Mouse (Mus musculus) liver (tissue): Measurements from ENCODE around the gene Plekha1.

Experiments used
- DNase-seq: peaks from one replicate; pipeline ENCODE4 v3.0.0-alpha.2; 2020; ENCODE audit warnings: mixed read lengths

Plekha1 gene

GRCm38 (mm10) chr7:130959868-130960267, 94.3 kb downstream of the Plekha1 start:
- DNase-seq = no peak

DNA sequence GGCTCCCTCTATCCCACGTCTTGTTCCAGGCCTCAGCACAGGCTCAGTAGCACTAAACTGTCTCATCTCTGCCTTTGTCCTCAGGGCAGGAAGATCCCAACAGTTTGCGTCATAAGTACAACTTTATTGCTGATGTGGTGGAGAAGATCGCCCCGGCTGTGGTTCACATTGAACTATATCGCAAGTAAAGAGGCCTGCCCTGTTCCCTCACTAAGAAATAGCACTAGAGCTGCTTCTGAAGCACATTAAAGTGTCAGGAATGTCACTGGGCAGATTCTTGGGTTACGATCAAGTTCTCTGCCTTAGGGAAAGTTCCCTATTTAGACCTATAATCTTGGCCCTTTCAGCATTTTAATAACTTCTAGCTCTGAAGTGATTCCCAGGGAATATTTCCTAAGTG, 95.9 kb downstream of the Plekha1 start:
- no peak for DNase-seq
